Mouse (Mus musculus) heart, postnatal 0 days (tissue): Measurements from ENCODE around the gene 1600014C10Rik. TPM values are rescaled to one million over a fixed set of nuclear protein-coding genes. Genes with fewer than 3 reads are reported as not detected.

ENCODE experiments used
- ATAC-seq: fragments of 200-750 bp; cut with Nextera tagmentation; 2 replicates; pipeline ENCODE4 v1.8.0; 2017; ENCODE audit warnings: low read depth, moderate number of reproducible peaks, moderate library complexity; ENCODE audit not compliant: insufficient read depth
- DNase-seq: peaks from one replicate; pipeline ENCODE4 v3.0.0-alpha.2; 2016; ENCODE audit warnings: low spot score
- H3K27ac ChIP-seq: fragments of 300-500 bp; sonication (generic); 2 replicates; pipeline ENCODE4 v1.5.1; 2014; ENCODE audit warnings: low read depth, mild to moderate bottlenecking
- H3K27me3 ChIP-seq: fragments of 300-500 bp; sonication (generic); 2 replicates; pipeline ENCODE4 v1.6.1; 2014; ENCODE audit warnings: low read length, mixed read lengths; ENCODE audit not compliant: control insufficient read depth, insufficient read depth
- H3K36me3 ChIP-seq: fragments of 300-500 bp; sonication (generic); replicated peaks from 2 replicates; pipeline ENCODE4 v1.6.1; 2014; ENCODE audit warnings: low read length, mixed read lengths; ENCODE audit not compliant: control insufficient read depth, insufficient read depth
- H3K4me1 ChIP-seq: fragments of 300-500 bp; sonication (generic); 2 replicates; pipeline ENCODE4 v1.6.1; 2014; ENCODE audit warnings: antibody characterized with exemption; ENCODE audit not compliant: control insufficient read depth, insufficient read depth
- H3K4me2 ChIP-seq: fragments of 300-500 bp; sonication (generic); 2 replicates; pipeline ENCODE4 v1.6.1; 2014; ENCODE audit warnings: low read depth, mild to moderate bottlenecking, low read length, moderate library complexity
- H3K4me3 ChIP-seq: fragments of 300-500 bp; sonication (generic); 2 replicates; pipeline ENCODE4 v1.5.1; 2014; ENCODE audit warnings: low read depth, low read length
- H3K9ac ChIP-seq: fragments of 300-500 bp; sonication (generic); replicated peaks from 2 replicates; pipeline ENCODE4 v1.6.1; 2014; ENCODE audit warnings: low read depth, low read length, mixed read lengths
- H3K9me3 ChIP-seq: fragments of 300-500 bp; sonication (generic); replicated peaks from 2 replicates; pipeline ENCODE4 v1.6.1; 2016; ENCODE audit warnings: low read length; ENCODE audit not compliant: control insufficient read depth
- CTCF ChIP-seq: IDR thresholded peaks from 2 replicates; pipeline ENCODE4 v1.5.1; 2016; ENCODE audit warnings: antibody characterized with exemption, control low read depth, low read depth
- EP300 ChIP-seq: IDR thresholded peaks from 2 replicates; pipeline ENCODE4 v1.6.1; 2016; ENCODE audit warnings: antibody characterized with exemption, low read depth
- WGBS: fragments of 180-500 bp; shearing (Covaris S2); extraction: QIAGEN DNeasy Blood & Tissue Kit; methylation state at CpG from one replicate; pipeline ENCODE4 v1.1.7; 2014; 5-methylcytosine and 5-hydroxymethylcytosine counted together
- polyA plus RNA-seq: library from polyadenylated mRNA; unstranded; fragments of >200 nt; fragmentation: Nextera tagmentation; extraction: Ambion mirVana; gene quantifications from 2 replicates; pipeline ENCODE4 v1.2.1, GENCODE M21; 2015
- total RNA-seq: library from RNA; depleted of rRNA; stranded (reverse); fragments of >200 nt; gene quantifications from 2 replicates; pipeline ENCODE4 v1.2.3, GENCODE M21; 2014; ENCODE audit warnings: low replicate concordance

1600014C10Rik gene
- total and polyA plus RNA-seq, 2 experiments from 2014 or later, result 15.9 to 16.5 TPM

DNA sequence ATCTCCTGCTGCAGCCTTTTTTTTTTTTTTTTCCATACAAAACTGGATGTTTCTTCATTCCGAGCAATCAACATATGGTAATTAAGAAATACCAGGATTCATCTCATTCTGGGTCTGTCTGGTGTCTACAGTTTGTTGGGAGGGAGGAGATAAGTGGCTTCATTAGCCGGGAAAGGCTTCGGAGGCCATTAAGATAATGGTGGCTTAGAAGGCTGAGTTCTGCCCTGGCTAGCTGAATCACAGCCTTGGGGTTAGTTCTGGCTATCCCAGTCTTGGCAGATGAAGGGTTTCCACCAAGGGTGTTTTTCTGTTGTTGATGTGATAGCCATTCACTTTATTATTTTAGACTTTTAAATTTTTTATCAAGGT, 18.3 kb downstream of the 1600014C10Rik start:
- Histone ChIP-seq H3K27ac (no peak overlapping the region), H3K9me3 (no peaks in the 10 kb centered on the region), H3K9ac (no peak overlapping the region), H3K27me3 (no peaks in the 10 kb centered on the region), H3K4me1 (no peaks in the 10 kb centered on the region), H3K36me3 (no peaks in the 10 kb centered on the region), H3K4me3 (no peak overlapping the region), H3K4me2 (no peak overlapping the region)
- 23% methylated on average over 3 of the region's 3 CpGs for WGBS
- DNase-seq (no peak), ATAC-seq (no peak)
- TF ChIP-seq EP300, result no peak
- no peak for TF ChIP-seq CTCF

GRCm38 (mm10) chr7:38204314-38204713, 21.3 kb downstream of the 1600014C10Rik start:
- no peaks in the 10 kb centered on the region for H3K36me3 ChIP-seq
- H3K27ac ChIP-seq, result no peak overlapping the region
- ATAC-seq (no peak), DNase-seq (no peak)
- WGBS, result 85% methylated on average over 6 of the region's 6 CpGs
- no peak overlapping the region for H3K4me2 ChIP-seq
- H3K9ac ChIP-seq, result no peak overlapping the region
- no peaks in the 10 kb centered on the region for H3K9me3 ChIP-seq
- H3K27me3 ChIP-seq, result no peaks in the 10 kb centered on the region
- H3K4me3 ChIP-seq, result no peak overlapping the region
- no peaks in the 10 kb centered on the region for H3K4me1 ChIP-seq
- no peak for TF ChIP-seq CTCF
- TF ChIP-seq EP300, result no peak

DNA sequence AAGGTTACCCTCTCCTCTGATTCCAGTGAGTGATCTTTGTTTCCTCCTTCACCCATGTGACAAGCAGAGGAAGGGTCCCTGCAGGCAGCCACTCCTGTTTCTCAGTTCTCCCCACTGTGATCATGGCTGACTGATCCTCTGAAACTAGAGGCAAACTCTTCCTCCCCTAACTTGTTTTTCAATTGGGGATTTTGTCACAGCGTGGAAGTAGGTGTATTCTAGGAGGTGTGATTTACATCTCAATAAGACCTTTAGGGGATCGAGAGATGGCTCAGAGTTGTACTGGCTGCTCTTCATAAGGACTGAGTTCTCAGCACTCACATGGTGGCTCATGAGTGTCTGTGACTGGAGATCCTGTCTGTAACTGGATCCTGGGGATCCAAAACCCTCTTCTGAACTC, 22.8 kb downstream of the 1600014C10Rik start:
- Histone ChIP-seq H3K9ac (no peak overlapping the region), H3K4me3 (no peak overlapping the region), H3K9me3 (no peaks in the 10 kb centered on the region), H3K27me3 (no peaks in the 10 kb centered on the region), H3K4me2 (no peak overlapping the region), H3K27ac (no peak overlapping the region), H3K36me3 (no peaks in the 10 kb centered on the region), H3K4me1 (no peaks in the 10 kb centered on the region)
- no peak for ATAC-seq
- 40% methylated on average over 2 of the region's 2 CpGs for WGBS
- no peak for DNase-seq
- TF ChIP-seq EP300 (no peak), CTCF (no peak)

GRCm38 (mm10) chr7:38206564-38206963, 23.5 kb downstream of the 1600014C10Rik start:
- Histone ChIP-seq H3K27ac (no peak overlapping the region), H3K36me3 (no peaks in the 10 kb centered on the region), H3K4me1 (no peaks in the 10 kb centered on the region), H3K27me3 (no peaks in the 10 kb centered on the region), H3K4me2 (no peak overlapping the region), H3K9ac (no peak overlapping the region), H3K4me3 (no peak overlapping the region), H3K9me3 (no peaks in the 10 kb centered on the region)
- ATAC-seq, result no peak
- no peak for DNase-seq
- TF ChIP-seq CTCF, result no peak
- no peak for TF ChIP-seq EP300
- 74% methylated on average over 3 of the region's 3 CpGs for WGBS

- H3K9ac ChIP-seq, result no peak overlapping the region
- no peak for TF ChIP-seq EP300
- no peak for TF ChIP-seq CTCF
- no peak for ATAC-seq
- no peaks in the 10 kb centered on the region for H3K36me3 ChIP-seq
- H3K9me3 ChIP-seq, result no peaks in the 10 kb centered on the region
- H3K4me1 ChIP-seq, result peaks cover 14% of the 10 kb centered on the region
- no peak for DNase-seq
- no peaks in the 10 kb centered on the region for H3K27me3 ChIP-seq
- no peak overlapping the region for H3K27ac ChIP-seq
- WGBS, result 71% methylated on average over 3 of the region's 3 CpGs
- no peak overlapping the region for H3K4me2 ChIP-seq
- H3K4me3 ChIP-seq, result no peak overlapping the region
These were observed 26.0 kb downstream of the 1600014C10Rik start for GRCm38 (mm10) chr7:38208969-38209368.

GRCm38 (mm10) chr7:38209478-38210152, 26.6 kb downstream of the 1600014C10Rik start:
- Histone ChIP-seq H3K4me1 (peaks cover 14% of the 10 kb centered on the region), H3K9ac (no peak overlapping the region), H3K27me3 (no peaks in the 10 kb centered on the region), H3K4me2 (no peak overlapping the region), H3K36me3 (no peaks in the 10 kb centered on the region), H3K27ac (no peak overlapping the region), H3K4me3 (no peak overlapping the region), H3K9me3 (no peaks in the 10 kb centered on the region)
- TF ChIP-seq CTCF (no peak), EP300 (no peak)
- no peak for ATAC-seq
- no peak for DNase-seq
- 61% methylated on average over 11 of the region's 11 CpGs for WGBS
